Mouse (Mus musculus) urinary bladder, postnatal 36 days (tissue): ENCODE measurements around the gene Tmem230.

ENCODE experiments used
- DNase-seq, 2 experiments: peaks; one replicate each; pipeline ENCODE4 v3.0.0; 2022; ENCODE audit warnings: low spot score in 2 of 2, mixed read lengths in 1 of 2

Gene Tmem230

DNA sequence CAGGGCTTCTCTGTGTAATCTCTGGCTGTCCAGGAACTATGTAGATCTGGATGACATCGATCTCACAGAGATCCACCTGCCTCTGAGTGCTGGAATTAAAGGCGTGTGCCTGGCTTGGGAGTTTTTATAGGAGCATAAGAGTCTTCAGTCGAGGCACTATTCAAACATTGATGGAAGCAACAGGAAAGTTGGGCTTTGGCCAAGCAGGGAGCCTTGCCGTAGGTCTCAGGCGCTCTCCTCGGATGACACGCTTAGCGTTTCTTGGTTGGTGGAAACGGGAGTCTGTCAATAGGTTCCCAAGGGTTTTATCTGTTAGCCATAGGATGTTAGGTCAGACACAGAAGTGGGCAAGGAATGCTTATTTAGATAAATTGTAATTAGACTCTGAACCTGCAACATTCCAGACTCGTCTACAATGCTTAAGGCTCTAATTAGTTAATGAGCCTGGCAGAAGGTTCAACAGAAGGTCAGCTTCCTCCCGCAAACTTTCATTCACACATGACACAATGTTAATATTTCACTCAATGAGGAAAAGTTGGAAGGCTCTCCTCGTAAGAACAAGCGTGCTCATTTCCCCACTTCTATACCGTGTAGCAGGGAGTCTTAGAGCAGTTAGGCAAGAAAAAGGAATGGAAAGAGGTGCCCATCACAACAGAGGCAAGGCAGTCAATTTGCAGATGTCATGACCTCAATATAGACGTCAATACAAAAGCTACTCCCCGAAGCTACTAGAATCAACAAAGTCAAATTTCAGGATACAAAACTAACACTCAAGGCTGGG, 13.4 kb downstream of the Tmem230 start:
- no peak for DNase-seq

- no peak for DNase-seq
Measured at GRCm38 (mm10) chr2:132232413-132232945, 15.1 kb downstream of the Tmem230 start.

DNA sequence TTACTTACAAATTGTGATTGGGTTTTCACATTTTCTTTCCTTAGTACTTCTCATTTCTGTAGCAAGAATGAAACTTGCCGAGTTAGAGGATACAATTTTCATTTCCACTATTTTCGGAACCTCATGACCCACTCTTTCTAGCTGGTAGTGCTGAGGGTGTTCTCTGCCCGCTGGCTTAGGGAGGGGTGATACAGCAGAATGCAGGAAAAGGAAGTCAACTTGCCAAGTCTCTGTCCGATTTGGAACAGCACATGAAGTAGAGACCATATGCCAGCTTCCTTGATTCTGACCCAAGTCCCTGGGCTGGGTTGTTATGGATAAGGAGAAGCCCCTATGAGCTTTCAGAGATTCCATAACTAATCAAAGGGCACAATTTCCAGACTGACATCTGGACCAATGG, 23.2 kb downstream of the Tmem230 start:
- DNase-seq: no peak

GRCm38 (mm10) chr2:132221611-132222073, 26.0 kb downstream of the Tmem230 start:
- DNase-seq: no peak

DNA sequence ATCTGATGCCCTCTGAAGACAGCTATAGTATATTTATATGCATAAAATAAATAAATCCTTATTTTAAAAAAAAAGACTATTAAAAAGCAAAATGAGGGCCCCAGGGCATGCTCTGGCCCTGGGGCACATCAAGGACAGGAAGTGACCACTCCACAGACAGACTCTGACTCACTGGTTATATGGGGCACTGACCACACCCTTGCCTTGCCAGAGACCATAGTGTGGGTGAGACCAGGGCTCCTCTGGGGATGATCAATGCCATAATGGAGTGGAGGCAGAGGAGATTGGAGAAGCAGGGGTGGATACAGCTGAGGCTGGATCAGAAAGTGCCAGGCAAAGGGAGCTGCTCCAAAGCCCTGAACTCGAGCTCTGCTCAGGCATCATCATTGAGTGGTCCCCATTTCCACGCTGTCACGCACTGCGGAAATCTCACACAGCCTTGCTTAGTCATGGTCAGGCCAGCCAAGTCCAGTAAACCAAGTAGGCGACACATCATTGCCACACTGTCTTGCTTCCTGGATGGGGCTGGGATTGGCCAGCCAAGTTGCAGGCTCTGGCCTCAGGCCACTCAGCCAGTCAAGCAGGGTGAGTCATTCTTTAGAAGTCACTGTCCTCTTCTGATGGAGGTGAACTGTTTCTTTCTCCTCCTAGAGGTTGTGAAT, 35.5 kb downstream of the Tmem230 start:
- peak; percentile 32 to 63 for DNase-seq

DNA sequence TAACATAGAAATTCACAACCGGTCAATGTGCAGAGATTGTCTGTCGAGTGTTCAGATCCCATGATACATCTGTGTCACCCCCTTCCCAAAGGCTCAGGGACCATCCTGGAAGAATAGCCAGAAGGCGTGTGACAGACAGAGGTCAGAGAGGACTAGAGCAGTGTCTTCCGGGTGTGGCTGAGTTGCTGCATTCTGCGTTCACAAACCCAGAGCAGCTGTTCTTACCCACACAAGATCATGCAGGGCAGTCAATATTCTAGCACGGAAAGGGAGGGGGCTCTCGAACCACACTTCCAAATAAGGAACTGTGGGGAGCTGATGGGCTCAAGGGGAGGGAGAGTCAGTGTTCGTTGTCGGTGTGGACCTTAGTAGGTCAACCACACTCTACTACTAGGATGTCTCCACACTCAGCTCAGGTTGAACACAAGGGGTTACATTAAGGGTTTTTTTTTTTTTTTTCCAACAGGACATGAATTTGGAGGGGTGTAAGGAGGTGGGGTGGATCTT, 36.7 kb downstream of the Tmem230 start:
- DNase-seq: no peak

- DNase-seq: peak; percentile 13 to 15
Measured at GRCm38 (mm10) chr2:132208246-132208881, 39.2 kb downstream of the Tmem230 start.

GRCm38 (mm10) chr2:132206316-132206881, 41.2 kb downstream of the Tmem230 start:
- no peak for DNase-seq

GRCm38 (mm10) chr2:132205549-132205948, 42.1 kb downstream of the Tmem230 start:
- no peak for DNase-seq

DNA sequence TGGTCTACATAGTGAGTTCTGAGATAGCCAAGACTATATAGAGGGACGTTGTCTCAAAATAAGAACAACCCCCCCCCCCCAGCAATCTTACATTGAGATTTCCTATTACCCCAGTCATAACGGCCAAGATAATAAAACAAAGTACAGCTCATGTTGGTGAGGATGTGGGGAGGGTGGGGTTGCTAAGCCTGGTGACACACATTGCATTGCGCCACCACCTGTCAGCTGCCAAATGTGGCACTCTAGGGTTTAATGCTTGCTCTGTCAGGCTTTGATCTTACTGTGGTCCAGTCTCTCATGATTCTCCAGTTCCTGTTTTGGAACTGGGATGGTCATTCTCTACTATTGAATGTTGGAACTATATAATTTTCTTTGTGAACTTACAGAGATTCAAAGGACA, 43.8 kb downstream of the Tmem230 start:
- peak in 1 of 2 experiments; percentile 9 for DNase-seq

DNA sequence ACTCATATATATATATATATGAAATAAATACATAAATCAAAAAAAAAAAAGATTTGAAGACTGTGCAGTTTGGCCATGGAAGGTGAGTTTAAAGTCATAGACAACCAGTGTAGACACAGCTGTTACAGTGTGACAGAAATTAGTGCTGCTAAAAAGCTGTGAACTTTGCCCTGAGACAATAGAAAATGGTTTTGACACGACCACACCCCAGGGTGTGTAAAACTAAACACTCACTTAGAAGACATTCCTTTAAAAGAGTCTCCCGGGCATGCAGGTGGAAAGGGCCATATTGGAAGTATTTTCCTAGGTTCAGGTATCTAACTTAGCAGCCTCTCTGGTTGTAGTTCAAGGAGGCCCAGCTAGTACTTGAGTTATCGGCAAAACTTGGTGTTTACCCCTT, 44.4 kb downstream of the Tmem230 start:
- no peak for DNase-seq

GRCm38 (mm10) chr2:132198017-132198933, 49.3 kb downstream of the Tmem230 start:
- DNase-seq: no peak

DNA sequence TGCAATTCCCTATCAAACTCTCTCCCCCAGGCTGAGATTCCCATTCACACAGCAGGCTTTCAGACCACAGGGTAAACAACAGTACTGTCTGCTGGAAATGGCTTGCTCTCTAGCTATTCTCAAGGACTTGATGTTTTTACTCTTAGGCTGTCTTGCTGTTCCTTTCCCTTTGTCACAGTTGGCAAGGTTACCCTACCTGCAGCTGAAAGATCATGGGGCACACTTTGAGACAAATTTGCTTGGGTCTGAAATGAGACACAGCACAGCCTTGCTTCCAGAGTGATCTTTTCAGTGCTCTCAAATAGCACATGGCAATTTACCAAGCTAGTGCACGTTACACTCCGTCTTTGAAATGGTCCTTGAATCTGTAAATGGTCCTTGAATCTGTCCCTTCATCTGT, 52.0 kb downstream of the Tmem230 start:
- DNase-seq: no peak

DNA sequence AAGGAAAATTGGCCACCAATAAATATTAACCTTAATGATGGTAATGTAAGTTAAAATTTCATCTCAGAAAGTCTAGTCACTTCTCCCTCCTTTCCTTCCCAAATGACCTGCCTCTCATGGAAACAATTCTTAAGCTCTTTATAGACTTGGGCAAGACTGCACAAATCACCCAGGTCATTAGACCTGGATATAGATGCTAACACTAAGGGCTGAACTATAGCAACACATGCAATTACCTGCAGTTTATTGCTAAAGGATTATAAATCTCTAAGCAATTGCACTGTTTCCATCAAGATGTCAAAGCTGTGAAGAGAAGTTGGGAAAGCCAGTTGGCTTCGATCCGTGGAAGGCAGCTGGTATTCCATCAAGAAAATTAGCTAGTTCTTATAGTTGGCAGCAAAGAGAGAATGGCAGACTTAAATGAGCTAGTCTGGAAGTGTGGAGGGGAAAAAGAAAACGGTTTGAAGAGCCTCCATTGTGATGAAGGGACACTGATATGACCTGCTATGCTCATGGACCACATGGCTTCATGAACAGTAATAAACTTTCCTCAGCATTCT, 56.9 kb downstream of the Tmem230 start:
- no peak for DNase-seq
